Mouse (Mus musculus): Measurements from ENCODE around the gene Pik3c2b.

- TF ChIP-seq GATA1 (IDR thresholded peaks at IDR 0.05; ENCODE audit: low read length) (no peak), TAL1 (IDR thresholded peaks at IDR 0.05; ENCODE audit: low read length) (no peak)
These were observed 37.6 kb downstream of the Pik3c2b start for GRCm38 (mm10) chr1:133083003-133083546.
